ENCODE assay signal across 19 mouse cellular contexts in the genomic region with DNA sequence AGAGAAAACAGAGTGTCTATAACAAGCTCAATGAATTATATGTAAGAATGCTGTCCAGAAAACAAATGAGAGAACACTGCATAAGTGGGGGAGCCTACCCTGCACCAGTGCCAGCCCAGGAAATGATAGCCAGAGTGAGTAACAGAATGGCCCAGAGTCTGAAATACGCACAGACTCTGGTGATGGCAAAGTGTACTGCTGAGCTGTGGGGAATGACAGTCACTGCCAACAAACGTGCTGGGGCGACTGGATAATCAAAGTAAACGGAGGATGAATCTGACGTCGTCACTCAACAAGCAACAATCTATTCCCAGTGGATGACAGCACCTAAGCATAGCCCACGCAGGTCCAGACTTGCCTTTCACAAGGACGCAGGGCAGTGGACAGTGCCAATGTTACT. TPM values are rescaled to one million over a fixed set of nuclear protein-coding genes. Genes with fewer than 3 reads are reported as not detected.
DNase-seq lines count a peak whose midpoint lies in the region; TF ChIP-seq lines count a peak whose summit lies in the region.
"Had no signal": no experiment of that assay in that cellular context is flagged by ENCODE, and none has a peak within 500 bp of the region (broad histone marks: within the 10 kb centered on the region; RNA-seq: fewer than 3 reads in every experiment).

No protein-coding gene starts in this region.

- no peaks in the 10 kb centered on the region for H3K27me3 ChIP-seq in MEL (ENCODE audit: control insufficient read depth in 1 of 2, insufficient read depth in 2 of 2, low read length in 2 of 2)
- H3K27me3 ChIP-seq: heart, embryonic 15.5 days; limb, embryonic 12.5 days; liver, embryonic 15.5 days; Patski; stomach, embryonic 15.5 days had no signal

- no peak for TF ChIP-seq RAD21 in MEL (IDR thresholded peaks at IDR 0.05; ENCODE audit: low read depth, low read length)

- peak; percentile 71 for DNase-seq in heart, adult 11 months
- no peak for DNase-seq in heart, adult 18-20 months
- no peak for DNase-seq in MEL (ENCODE audit: low read depth, low spot score)
- DNase-seq in brain, embryonic 14.5 days (ENCODE audit: low read depth) = peak; percentile 22
- DNase-seq in cerebellum, postnatal 10 days = peak; percentile 75 to 83
- DNase-seq in neural tube, embryonic 10.5 days (ENCODE audit: extremely low spot score, low spot score) = no peak
- DNase-seq in retina, embryonic 14.5 days (ENCODE audit: low spot score) = no peak
- DNase-seq: adrenal gland, postnatal 14 days; kidney, adult 2 months; kidney, postnatal 25 days; midbrain, embryonic 14.5 days; thymus, adult 2 months had no signal

- no peak for TF ChIP-seq POLR2A in MEL (IDR thresholded peaks at IDR 0.05; ENCODE audit: control insufficient read depth in 1 of 2, insufficient read depth in 1 of 2, low read depth in 1 of 2, low read length in 2 of 2, poor library complexity in 1 of 2)
- no peak for TF ChIP-seq POLR2A in brain, embryonic 14.5 days (IDR thresholded peaks at IDR 0.05; ENCODE audit: borderline replicate concordance, extremely low read depth, insufficient read depth, insufficient read length, poor library complexity, severe bottlenecking)

- no peaks in the 10 kb centered on the region for H3K9me3 ChIP-seq in MEL (replicated peaks; ENCODE audit: insufficient read depth, low read length)
- H3K9me3 ChIP-seq: heart, embryonic 15.5 days; limb, embryonic 12.5 days; liver, embryonic 15.5 days; stomach, embryonic 15.5 days had no signal

- peaks cover 26 to 62% of the 10 kb centered on the region in 2 experiments for H3K4me1 ChIP-seq in MEL (ENCODE audit: control insufficient read depth in 1 of 2, insufficient read depth in 2 of 2, low read length in 2 of 2)
- H3K4me1 ChIP-seq: heart, embryonic 15.5 days; limb, embryonic 12.5 days; stomach, embryonic 15.5 days had no signal

- no peaks in the 10 kb centered on the region; the same call in 1 of the 2 replicates for H3K79me2 ChIP-seq in MEL (ENCODE audit: control insufficient read depth, insufficient read depth, low read length, poor library complexity)

- H3K9ac ChIP-seq in MEL (ENCODE audit: control insufficient read depth, low read depth, low read length, poor library complexity, severe bottlenecking) = no peak overlapping the region
- H3K9ac ChIP-seq: heart, embryonic 15.5 days; limb, embryonic 12.5 days; liver, embryonic 15.5 days; stomach, embryonic 15.5 days had no signal

- H3K36me3 ChIP-seq in MEL (ENCODE audit: control insufficient read depth in 1 of 2, insufficient read depth in 2 of 2, low read length in 2 of 2) = peaks cover 0 to 77% of the 10 kb centered on the region in 2 experiments; a peak in 2 of 4 replicates
- H3K36me3 ChIP-seq: heart, embryonic 15.5 days had no signal

- no peak for TF ChIP-seq EP300 in MEL (IDR thresholded peaks at IDR 0.05; ENCODE audit: low read depth in 1 of 2, low read length in 2 of 2)

- H3K27ac ChIP-seq in MEL (ENCODE audit: control insufficient read depth, low read depth, low read length) = peak overlapping the region; percentile 23; the same call in 1 of the 2 replicates
- H3K27ac ChIP-seq: heart, embryonic 15.5 days; limb, embryonic 12.5 days; liver, embryonic 15.5 days; stomach, embryonic 15.5 days had no signal

- no peak for TF ChIP-seq CTCF in MEL (IDR thresholded peaks at IDR 0.05 in 2 of 3, conservative IDR thresholded peaks at IDR 0.05 in 1 of 3; ENCODE audit: control insufficient read depth in 1 of 3, insufficient read depth in 1 of 3, low read depth in 2 of 3, low read length in 3 of 3, poor library complexity in 1 of 3, severe bottlenecking in 1 of 3)
- no peak for TF ChIP-seq CTCF in brain, embryonic 14.5 days (IDR thresholded peaks at IDR 0.05; ENCODE audit: borderline replicate concordance, extremely low read depth, insufficient read depth, insufficient read length)

- H3K4me3 ChIP-seq in MEL (ENCODE audit: control insufficient read depth in 1 of 2, insufficient read depth in 1 of 2, low read depth in 2 of 2, low read length in 2 of 2) = no peak overlapping the region
- H3K4me3 ChIP-seq: erythroblast, embryonic 14.5 days; heart, embryonic 15.5 days; limb, embryonic 12.5 days; liver, embryonic 15.5 days; myocyte; stomach, embryonic 15.5 days had no signal

TF ChIP-seq in MEL, 35 proteins besides CTCF, POLR2A, EP300 and RAD21:
- TF ChIP-seq USF1 (IDR thresholded peaks at IDR 0.05; ENCODE audit: low read depth, low read length) (no peak), KAT2A (conservative IDR thresholded peaks at IDR 0.05; ENCODE audit: low read depth, low read length) (no peak), NELFE (IDR thresholded peaks at IDR 0.05; ENCODE audit: low read depth, low read length) (no peak), ZKSCAN1 (IDR thresholded peaks at IDR 0.05; ENCODE audit: low read depth, low read length) (no peak), JUND (IDR thresholded peaks at IDR 0.05; ENCODE audit: low read depth, low read length) (no peak), BHLHE40 (IDR thresholded peaks at IDR 0.05; ENCODE audit: borderline replicate concordance, low read depth, low read length) (no peak), MYB (IDR thresholded peaks at IDR 0.05; ENCODE audit: low read depth, low read length) (no peak), SIN3A (IDR thresholded peaks at IDR 0.05; ENCODE audit: low read length) (no peak), CHD2 (IDR thresholded peaks at IDR 0.05; ENCODE audit: low read length) (no peak), USF2 (IDR thresholded peaks at IDR 0.05; ENCODE audit: borderline replicate concordance in 1 of 2, insufficient read depth in 1 of 2, low read depth in 1 of 2, low read length in 2 of 2) (no peak), RCOR1 (IDR thresholded peaks at IDR 0.05; ENCODE audit: low read depth, low read length) (no peak), SMC3 (IDR thresholded peaks at IDR 0.05; ENCODE audit: low read depth, low read length) (no peak), MXI1 (IDR thresholded peaks at IDR 0.05; ENCODE audit: low read depth, low read length) (no peak), MAX (IDR thresholded peaks at IDR 0.05; ENCODE audit: low read length) (no peak), ZNF384 (IDR thresholded peaks at IDR 0.05; ENCODE audit: low read depth, low read length) (no peak)

RNA-seq across cellular contexts. Expression of a gene that starts 23.9 kb away (rescaled TPM):
- total RNA-seq in heart, adult 18-20 months (2021) = 1 to 10 TPM; 2.1 to 2.6 TPM
- 7.1 and 7.7 TPM in 2 replicates for total RNA-seq in MEL (2012; rRNA removed)
- 10 to 100 TPM in 1 of 2 experiments, not detected in 1; 11.6 TPM for polyA plus RNA-seq in MEL (2012; ENCODE audit: insufficient read depth in 1 of 2, insufficient read length in 2 of 2, low read depth in 1 of 2, low replicate concordance in 2 of 2, missing spikeins in 1 of 2)
- polyA plus RNA-seq in brain, embryonic 14.5 days (2012; rRNA removed) = 2.8 and 5.0 TPM in 2 replicates

RNA-seq across cellular contexts. Expression of a gene that starts 24.0 kb away (rescaled TPM):
- total RNA-seq in heart, adult 18-20 months (2021) = 1 to 10 TPM; 2.0 to 2.8 TPM
- total RNA-seq in MEL (2012; rRNA removed) = 185 and 187 TPM in 2 replicates
- 100 to 1,000 TPM in 1 of 2 experiments, 10 to 100 TPM in 1; 74.7 to 157 TPM for polyA plus RNA-seq in MEL (2012; ENCODE audit: insufficient read depth in 1 of 2, insufficient read length in 2 of 2, low read depth in 1 of 2, low replicate concordance in 2 of 2, missing spikeins in 1 of 2)
- polyA plus RNA-seq in brain, embryonic 14.5 days (2012; rRNA removed) = 132 and 135 TPM in 2 replicates

RNA-seq across cellular contexts. Expression of a gene that starts 41.2 kb away (rescaled TPM):
- under 1 TPM; 0.49 to 0.97 TPM for total RNA-seq in heart, adult 18-20 months (2021)
- total RNA-seq in MEL (2012; rRNA removed) = 20.6 and 30.7 TPM in 2 replicates
- 100 to 1,000 TPM in 1 of 2 experiments, 10 to 100 TPM in 1; 42.5 to 446 TPM for polyA plus RNA-seq in MEL (2012; ENCODE audit: insufficient read depth in 1 of 2, insufficient read length in 2 of 2, low read depth in 1 of 2, low replicate concordance in 2 of 2, missing spikeins in 1 of 2)
- 4.0 and 7.1 TPM in 2 replicates for polyA plus RNA-seq in brain, embryonic 14.5 days (2012; rRNA removed)

Comparison
In these comparisons a context has a peak if more than half of its experiments do, and no peak if none do; other contexts are left out.
1. DNase-seq: peak in heart, adult 11 months (single experiment), brain, embryonic 14.5 days (single experiment) and cerebellum, postnatal 10 days (2 of 2); none in heart, adult 18-20 months (0 of 2), MEL (single experiment), neural tube, embryonic 10.5 days (single experiment) and retina, embryonic 14.5 days (single experiment).
2. RNA of a gene that starts 24.0 kb away (total RNA-seq): 185 to 187 TPM in MEL; 2.0 to 2.8 TPM in heart, adult 18-20 months; every median in the first group is over 10 times any median in the second.
3. RNA of a gene that starts 41.2 kb away (total RNA-seq): 20.6 to 30.7 TPM in MEL; 0.49 to 0.97 TPM in heart, adult 18-20 months; every median in the first group is over 10 times any median in the second.